Mouse (Mus musculus) megakaryocyte-erythroid progenitor cell, adult 5-6 weeks (primary cell): ENCODE data around the gene Magee2. TPM values are rescaled to one million over a fixed set of nuclear protein-coding genes. Genes with fewer than 3 reads are reported as not detected.
"Not testable (repeated sequence)": the region's sequence is repeated elsewhere in the genome, so short reads cannot be mapped to it uniquely, and the experiment has no call there.

ENCODE experiments used
- ATAC-seq: replicated peaks from 2 replicates; pipeline ENCODE4 v1.8.0; 2016; ENCODE audit warnings: mild to moderate bottlenecking, inconsistent platforms; ENCODE audit not compliant: severe bottlenecking, poor library complexity, low FRiP score, low TSS enrichment
- total RNA-seq, 2 experiments: library from RNA; stranded (forward) in 1 of 2; stranded (reverse) in 1 of 2; fragments of 200-1000, 215-1000 nt in 1 of 2; fragments of >200 nt in 1 of 2; fragmentation: Nextera tagmentation in 1 of 2; gene quantifications; 2 replicates each; pipeline ENCODE4 v1.2.3; 2014 to 2017

Magee2 gene
- total RNA-seq (2014; fragmentation: Nextera tagmentation) (not detected in 2 replicates), total RNA-seq (2017) (0.42 and 1.6 TPM in 2 replicates)

DNA sequence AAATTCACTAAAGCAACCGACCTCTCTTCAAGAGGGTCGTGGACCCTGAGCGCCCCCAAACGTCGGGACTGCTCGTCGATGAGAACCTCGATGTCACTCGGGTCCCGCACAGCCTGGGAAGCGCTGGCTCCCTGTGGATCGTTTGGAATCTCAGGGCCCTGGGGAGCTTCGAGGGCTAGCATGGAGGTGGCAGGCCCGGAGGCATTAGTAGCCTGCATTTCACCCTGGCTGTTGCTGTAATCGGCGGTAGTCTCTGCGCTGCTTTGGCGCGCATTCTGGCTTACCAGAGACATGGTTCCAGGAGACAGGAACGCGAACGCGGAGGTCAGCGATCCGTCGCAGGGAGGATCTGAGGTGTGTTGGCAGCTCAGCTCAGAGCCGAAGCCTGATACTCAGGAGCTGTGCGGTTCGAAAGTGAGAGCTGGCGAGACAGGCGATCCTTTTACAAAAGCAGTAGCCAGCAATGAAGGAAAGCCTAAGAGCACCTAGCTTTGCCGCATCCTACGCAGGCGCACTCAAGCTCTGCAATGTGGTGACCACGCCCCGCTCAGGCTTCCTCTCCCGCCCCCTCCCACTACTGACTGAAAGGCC is at the start of gene Magee2:
Magee2 (minus strand) TSS at position 517 of the 591 bp plus-strand sequence.
- peak; percentile 80 for ATAC-seq

DNA sequence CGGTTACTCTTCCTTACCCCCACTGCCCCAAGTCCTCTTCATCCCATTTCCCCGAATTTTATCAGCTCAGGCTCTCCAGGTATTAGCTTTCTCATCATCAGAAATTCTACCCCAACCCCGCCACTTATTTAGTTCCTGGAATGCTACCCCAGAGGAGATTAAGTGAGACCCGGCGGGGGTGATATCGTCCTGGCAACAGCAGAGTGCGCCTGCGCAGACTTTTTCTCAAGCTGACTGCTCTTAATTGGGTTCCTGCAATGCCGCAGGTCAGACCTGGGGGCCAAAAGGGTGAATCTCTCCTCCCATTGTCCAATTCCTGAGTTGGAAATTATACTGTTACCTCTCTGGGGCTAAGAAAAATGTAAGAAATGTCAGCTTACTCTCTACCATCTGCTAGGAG is 3.5 kb downstream of the Magee2 start:
- ATAC-seq: no peak

DNA sequence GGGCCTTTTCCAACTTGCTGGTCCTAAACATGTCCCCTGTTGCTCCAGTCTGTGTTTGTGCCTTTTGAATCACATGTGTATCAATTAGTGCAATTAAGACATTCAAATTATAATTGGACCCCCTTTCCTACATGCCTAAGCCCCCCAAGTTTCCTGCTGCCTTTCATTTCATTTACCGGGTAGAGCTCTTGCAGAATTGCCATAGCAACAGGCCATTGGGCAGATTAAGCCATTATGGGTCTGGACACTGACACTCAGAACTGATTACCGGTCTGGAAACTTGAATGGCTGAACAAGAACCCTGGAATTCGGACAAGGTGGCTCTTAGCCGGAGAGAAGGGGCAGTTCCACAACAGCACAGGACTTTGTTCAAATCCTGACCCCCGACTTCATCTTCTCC is 39.5 kb downstream of the Magee2 start:
- ATAC-seq: not testable (repeated sequence)

GRCm38 (mm10) chrX:104816987-104817386 is 40.1 kb downstream of the Magee2 start:
- not testable (repeated sequence) for ATAC-seq

DNA sequence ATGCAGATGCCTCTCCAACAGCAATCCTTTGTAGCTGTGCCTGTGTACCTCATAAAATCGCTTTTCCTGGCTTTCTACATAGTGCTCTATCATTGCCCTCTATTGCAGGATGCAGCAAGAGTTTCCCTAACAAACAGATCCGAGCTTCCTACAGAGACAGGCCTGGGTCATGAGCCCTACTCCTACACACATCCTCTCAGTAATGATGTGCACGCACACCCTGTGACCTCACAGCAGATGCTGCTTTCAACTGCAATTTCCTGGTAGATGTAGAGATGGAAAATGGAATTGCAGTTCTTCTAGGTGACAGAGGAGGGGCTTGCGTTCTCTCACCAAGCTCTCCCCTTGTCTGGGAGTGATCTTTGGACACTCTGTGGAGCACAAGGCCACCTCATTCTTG is 43.4 kb downstream of the Magee2 start:
- ATAC-seq: not testable (repeated sequence)

Other genes with a start within 250 kb of the Magee2 start
- 2.7 and 4.6 TPM in 2 replicates for gene Zdhhc15, start 186.2 kb downstream of the Magee2 start, total RNA-seq (2014; fragmentation: Nextera tagmentation)
- 3.0 and 3.4 TPM in 2 replicates for gene Zdhhc15, start 186.2 kb downstream of the Magee2 start, total RNA-seq (2017)
- gene Pbdc1, start 222.5 kb upstream of the Magee2 start, total RNA-seq (2014; fragmentation: Nextera tagmentation): 46.2 and 60.5 TPM in 2 replicates
- 61.8 and 70.4 TPM in 2 replicates for gene Pbdc1, start 222.5 kb upstream of the Magee2 start, total RNA-seq (2017)